14 mouse cellular contexts compared by ENCODE assay signal in the genomic region with DNA sequence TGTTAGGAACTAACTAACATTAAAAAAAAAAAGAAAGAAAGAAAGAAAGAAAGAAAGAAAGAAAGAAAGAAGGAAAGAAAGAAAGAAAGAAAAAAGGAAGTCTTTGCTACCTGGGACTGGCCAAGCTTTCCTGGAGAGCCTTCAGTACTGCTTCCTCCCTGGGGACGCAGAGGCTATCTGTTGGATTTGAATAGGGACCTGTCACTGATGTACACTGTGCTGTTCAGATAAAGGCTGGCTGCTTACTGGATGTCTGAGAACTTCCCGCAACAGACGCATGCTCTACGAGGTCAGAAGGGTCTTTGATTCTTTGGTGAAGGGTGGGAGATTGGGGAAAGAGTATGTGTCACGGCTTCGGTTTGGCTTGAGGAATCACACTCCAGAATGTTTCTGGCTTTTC.
A peak's percentile ranks its signal among the peaks of the same experiment; 100 is the strongest.
DNase-seq lines count a peak whose midpoint lies in the region; ATAC-seq and TF ChIP-seq lines count a peak whose summit lies in the region.
"Had no signal": no experiment of that assay in that cellular context is flagged by ENCODE, and none has a peak within 500 bp of the region (broad histone marks: within the 10 kb centered on the region; RNA-seq: fewer than 3 reads in every experiment).

No protein-coding gene starts in this region.

- H3K4me2 ChIP-seq in limb, embryonic 15.5 days, result no peak overlapping the region
- peak overlapping the region; percentile 68 for H3K4me2 ChIP-seq in heart, embryonic 13.5 days
- H3K4me2 ChIP-seq in kidney, postnatal 0 days (ENCODE audit: low read length), result peak overlapping the region; percentile 41; the same call in 1 of the 2 replicates
- H3K4me2 ChIP-seq: forebrain, embryonic 15.5 days had no signal

- no peak overlapping the region for H3K9ac ChIP-seq in limb, embryonic 15.5 days
- H3K9ac ChIP-seq in heart, embryonic 13.5 days, result no peak overlapping the region
- no peak overlapping the region for H3K9ac ChIP-seq in kidney, postnatal 0 days (ENCODE audit: low read depth, low read length)
- H3K9ac ChIP-seq: forebrain, embryonic 15.5 days; liver, embryonic 14.5 days had no signal

- ATAC-seq in limb, embryonic 15.5 days (ENCODE audit: insufficient number of reproducible peaks, low FRiP score, low TSS enrichment, low read depth), result no peak
- ATAC-seq in heart, embryonic 13.5 days (ENCODE audit: extremely low read depth, insufficient number of reproducible peaks, low FRiP score, low TSS enrichment), result no peak
- no peak for ATAC-seq in kidney, postnatal 0 days (replicated peaks; ENCODE audit: low FRiP score, low read depth)
- ATAC-seq in erythroid progenitor cell, adult 5-6 weeks (replicated peaks; ENCODE audit: low FRiP score, poor library complexity, severe bottlenecking), result no peak
- ATAC-seq: activated CD4-positive, CD25-positive, alpha-beta regulatory T cell, adult 4 months; forebrain, embryonic 15.5 days had no signal

- 88% methylated on average over 6 of the region's 6 CpGs for WGBS in limb, embryonic 15.5 days
- 80% methylated on average over 6 of the region's 6 CpGs for WGBS in limb, embryonic 10.5 days
- 20% methylated on average over 6 of the region's 6 CpGs for WGBS in heart, embryonic 13.5 days
- 75% methylated on average over 6 of the region's 6 CpGs for WGBS in kidney, postnatal 0 days

- H3K4me3 ChIP-seq in limb, embryonic 15.5 days, result no peak overlapping the region
- no peak overlapping the region for H3K4me3 ChIP-seq in limb, embryonic 10.5 days
- peak overlapping the region; percentile 41 for H3K4me3 ChIP-seq in heart, embryonic 13.5 days
- peak overlapping the region; percentile 24; the same call in 1 of the 2 replicates for H3K4me3 ChIP-seq in kidney, postnatal 0 days (replicated peaks; ENCODE audit: low read depth, low read length)
- H3K4me3 ChIP-seq: forebrain, embryonic 15.5 days had no signal

- no peaks in the 10 kb centered on the region for H3K27me3 ChIP-seq in limb, embryonic 15.5 days
- no peaks in the 10 kb centered on the region for H3K27me3 ChIP-seq in limb, embryonic 10.5 days (ENCODE audit: low read depth, poor library complexity, severe bottlenecking)
- no peaks in the 10 kb centered on the region for H3K27me3 ChIP-seq in heart, embryonic 13.5 days (replicated peaks)
- H3K27me3 ChIP-seq in kidney, postnatal 0 days (ENCODE audit: insufficient read depth, low read length), result no peaks in the 10 kb centered on the region
- H3K27me3 ChIP-seq: forebrain, embryonic 15.5 days had no signal

- H3K4me1 ChIP-seq in limb, embryonic 15.5 days, result peaks cover 22% of the 10 kb centered on the region
- H3K4me1 ChIP-seq in limb, embryonic 10.5 days, result peaks cover 15% of the 10 kb centered on the region
- H3K4me1 ChIP-seq in heart, embryonic 13.5 days, result peaks cover 40% of the 10 kb centered on the region
- H3K4me1 ChIP-seq in kidney, postnatal 0 days (replicated peaks; ENCODE audit: insufficient read depth, low read length), result peaks cover 6% of the 10 kb centered on the region; the same call in 1 of the 2 replicates
- H3K4me1 ChIP-seq: forebrain, embryonic 15.5 days had no signal

- no peaks in the 10 kb centered on the region for H3K36me3 ChIP-seq in limb, embryonic 15.5 days
- H3K36me3 ChIP-seq in limb, embryonic 10.5 days, result no peaks in the 10 kb centered on the region
- H3K36me3 ChIP-seq in heart, embryonic 13.5 days, result no peaks in the 10 kb centered on the region
- no peaks in the 10 kb centered on the region for H3K36me3 ChIP-seq in kidney, postnatal 0 days (ENCODE audit: insufficient read depth, low read length)
- H3K36me3 ChIP-seq: forebrain, embryonic 15.5 days had no signal

- H3K27ac ChIP-seq in limb, embryonic 15.5 days, result peak overlapping the region; percentile 33; the same call in 1 of the 2 replicates
- no peak overlapping the region for H3K27ac ChIP-seq in limb, embryonic 10.5 days
- H3K27ac ChIP-seq in heart, embryonic 13.5 days (replicated peaks), result peak overlapping the region; percentile 70
- peak overlapping the region; percentile 50 for H3K27ac ChIP-seq in kidney, postnatal 0 days
- H3K27ac ChIP-seq: forebrain, embryonic 15.5 days; liver, embryonic 14.5 days had no signal

- DNase-seq in adrenal gland, postnatal 10 days, result peak; percentile 31
- no peak for DNase-seq in adrenal gland, adult 8-10 months
- DNase-seq in limb, embryonic 10.5 days (ENCODE audit: low spot score), result no peak
- peak; percentile 33 for DNase-seq in kidney, postnatal 0 days (ENCODE audit: low spot score)
- DNase-seq in B cell, adult 2 months, result no peak
- DNase-seq: cerebellum, adult 11 months; gastrocnemius, postnatal 14 days; thymus, adult 18-20 months had no signal

- no peaks in the 10 kb centered on the region for H3K9me3 ChIP-seq in limb, embryonic 15.5 days
- no peaks in the 10 kb centered on the region for H3K9me3 ChIP-seq in limb, embryonic 10.5 days (replicated peaks)
- no peaks in the 10 kb centered on the region for H3K9me3 ChIP-seq in heart, embryonic 13.5 days
- H3K9me3 ChIP-seq in kidney, postnatal 0 days (replicated peaks; ENCODE audit: low read length), result no peaks in the 10 kb centered on the region
- H3K9me3 ChIP-seq: forebrain, embryonic 15.5 days had no signal

- no peak for TF ChIP-seq CTCF in kidney, postnatal 0 days (IDR thresholded peaks at IDR 0.05; ENCODE audit: low read depth)

Comparison
In these comparisons a context has a peak if more than half of its experiments do, and no peak if none do; other contexts are left out.
1. DNase-seq: peak in adrenal gland, postnatal 10 days (single experiment) and kidney, postnatal 0 days (single experiment); none in adrenal gland, adult 8-10 months (single experiment), limb, embryonic 10.5 days (single experiment) and B cell, adult 2 months (0 of 2).
2. H3K4me3 ChIP-seq: peak in heart, embryonic 13.5 days (single experiment) and kidney, postnatal 0 days (single experiment); none in limb, embryonic 15.5 days (single experiment) and limb, embryonic 10.5 days (single experiment).